Mouse (Mus musculus): Measurements from ENCODE around the gene Eci1.

DNA sequence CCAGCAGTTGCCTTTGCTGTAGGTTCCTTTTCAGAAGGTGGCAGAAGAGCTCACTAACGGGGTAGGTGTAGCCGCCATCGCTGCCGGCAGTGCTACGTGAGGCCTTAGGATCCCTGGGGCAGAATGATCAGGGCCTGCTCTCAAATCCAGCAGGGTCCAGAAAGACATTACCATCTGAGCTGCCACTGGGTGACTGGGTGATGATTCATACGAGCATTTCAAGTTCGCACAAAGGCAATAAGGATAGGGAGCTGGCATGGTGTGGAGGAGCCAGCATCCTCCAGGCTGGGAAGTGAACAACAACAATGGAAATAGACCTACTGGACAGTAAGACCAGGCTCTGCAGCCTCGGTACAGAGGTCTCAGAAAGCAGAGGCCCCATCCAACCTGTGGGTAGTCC lies 13.9 kb downstream of the Eci1 start:
- TF ChIP-seq CTCF (IDR thresholded peaks at IDR 0.05; ENCODE audit: low read depth) = no peak
- no peak for TF ChIP-seq EP300 (IDR thresholded peaks at IDR 0.05; ENCODE audit: low read depth)
